Mouse (Mus musculus) CD4-positive, CD25-positive, alpha-beta regulatory T cell (primary cell): ENCODE results near the gene Dnajc1. TPM values are rescaled to one million over a fixed set of nuclear protein-coding genes. Genes with fewer than 3 reads are reported as not detected.

ENCODE experiments used
- polyA plus RNA-seq: library from polyadenylated mRNA; unstranded; fragments of 100-300 nt; shearing (Covaris generic); gene quantifications from one replicate; pipeline ENCODE4 v1.2.1, GENCODE M21; 2017

Gene Dnajc1
- polyA plus RNA-seq = 78.7 TPM

DNA sequence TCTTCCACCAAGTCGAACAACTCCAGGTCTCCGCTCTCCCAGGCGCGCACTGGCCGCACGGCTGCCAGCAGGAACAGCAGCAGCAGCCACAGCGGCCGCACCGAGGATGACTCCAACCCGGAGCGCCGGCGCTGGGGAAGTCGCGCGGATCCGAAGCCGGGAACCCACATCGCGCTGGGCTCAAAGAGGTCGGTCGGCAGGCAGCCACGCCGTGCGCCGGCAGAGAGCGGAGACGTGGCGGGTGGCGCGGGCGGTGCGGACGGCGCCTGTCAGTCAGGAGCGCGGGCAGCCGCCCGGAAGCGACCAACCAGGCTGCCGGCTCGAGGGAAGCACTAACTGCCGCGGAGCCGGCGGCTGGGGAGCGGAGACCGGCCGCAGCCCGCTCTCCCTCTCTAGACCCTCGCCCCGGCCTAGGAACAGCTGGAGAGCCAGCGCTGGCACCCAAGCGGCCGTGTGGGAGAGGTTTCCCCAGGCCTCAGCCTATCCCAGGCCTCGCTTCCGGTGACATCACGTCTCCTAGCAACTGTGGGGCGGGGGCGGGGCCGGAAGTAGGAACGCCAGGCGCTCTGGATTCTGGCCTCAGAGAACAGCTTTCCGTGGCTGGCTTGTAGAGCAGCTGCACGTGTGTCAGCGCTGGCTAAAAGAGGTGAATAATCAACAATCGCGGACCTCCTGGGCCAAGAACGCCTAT is at the start of gene Dnajc1:
Dnajc1 (minus strand) TSS at position 500 of the 691 bp plus-strand sequence.

